Mouse (Mus musculus) lung, postnatal 0 days (tissue): Measurements from ENCODE around the gene Rps9.

Source experiments
- CTCF ChIP-seq: IDR thresholded peaks from 2 replicates; pipeline ENCODE4 v1.5.1; 2016; ENCODE audit warnings: antibody characterized with exemption, mild to moderate bottlenecking
- EP300 ChIP-seq: IDR thresholded peaks from 2 replicates; pipeline ENCODE4 v1.6.1; 2016; ENCODE audit warnings: antibody characterized with exemption, mild to moderate bottlenecking, control low read depth

DNA sequence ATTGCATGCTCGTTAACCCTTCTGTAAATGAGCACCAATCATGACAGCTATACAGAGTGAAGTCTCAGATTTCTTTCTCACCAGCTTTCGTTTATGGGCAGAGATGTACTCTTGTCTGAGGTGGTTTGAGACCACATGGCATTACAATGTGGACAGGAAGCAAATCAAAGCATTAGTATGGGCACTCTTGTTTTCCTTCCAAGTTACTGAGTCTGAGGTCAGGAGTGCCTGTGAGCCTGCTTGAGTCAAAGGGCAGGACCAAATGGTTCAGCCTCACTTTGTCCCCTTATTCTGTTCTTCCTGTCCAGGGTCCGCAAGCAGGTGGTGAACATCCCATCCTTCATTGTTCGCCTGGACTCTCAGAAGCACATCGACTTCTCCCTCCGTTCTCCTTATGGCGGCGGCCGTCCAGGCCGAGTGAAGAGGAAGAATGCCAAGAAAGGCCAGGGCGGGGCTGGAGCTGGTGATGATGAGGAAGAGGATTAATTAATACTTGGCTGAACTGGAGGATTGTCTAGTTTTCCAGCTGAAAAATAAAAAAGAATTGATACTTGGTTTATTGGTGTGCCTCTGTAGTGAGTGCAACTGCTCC, 2.6 kb downstream of the Rps9 start:
- TF ChIP-seq CTCF (no peak), EP300 (no peak)
